Mouse (Mus musculus) brain, adult 2 months (tissue): ENCODE results near the gene Sohlh1.
"Not testable (repeated sequence)": the region's sequence is repeated elsewhere in the genome, so short reads cannot be mapped to it uniquely, and the experiment has no call there.

Experiments
- DNase-seq: peaks from one replicate; pipeline ENCODE4 v3.0.0; 2011; ENCODE audit warnings: low read depth, low spot score

The Sohlh1 gene

DNA sequence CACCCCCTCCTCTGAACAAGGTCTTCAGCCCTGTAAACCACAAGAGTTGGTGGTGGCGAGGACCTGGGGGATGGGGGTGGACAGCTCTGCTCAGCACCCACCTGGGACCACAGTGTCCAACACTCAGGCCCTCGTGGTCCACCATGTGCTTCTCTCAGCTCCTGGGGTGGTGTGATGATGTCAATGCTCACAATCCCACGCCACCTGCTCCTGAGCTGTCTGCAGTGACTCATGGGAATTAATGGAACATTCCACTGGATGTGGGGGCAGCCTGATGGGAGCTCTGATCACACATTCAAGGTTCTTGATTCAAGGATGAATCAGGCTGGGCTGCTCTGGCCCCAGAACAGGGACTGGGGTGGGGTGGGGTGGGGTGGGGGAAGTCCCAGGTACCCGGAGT, 4.9 kb downstream of the Sohlh1 start:
- DNase-seq = peak; percentile 89

DNA sequence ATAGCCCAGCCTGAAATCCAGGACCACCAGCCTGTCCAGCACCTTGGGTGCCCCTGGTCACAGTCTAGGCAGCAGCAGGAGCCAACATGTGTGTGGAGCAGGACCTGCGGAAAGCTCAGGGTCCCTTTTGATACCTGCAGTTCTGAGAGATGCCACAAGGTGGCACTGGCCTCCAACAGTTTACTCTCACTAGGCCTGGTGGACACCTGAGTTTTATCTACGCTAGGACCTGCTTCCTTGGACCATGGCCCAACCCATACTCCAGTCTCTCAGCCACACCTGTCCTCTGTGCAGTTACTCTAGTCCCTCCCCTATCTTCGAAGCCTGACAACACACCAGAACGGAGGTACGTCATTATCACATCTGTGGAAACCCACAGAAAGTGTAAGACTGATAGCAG, 10.8 kb downstream of the Sohlh1 start:
- DNase-seq = peak; percentile 87

DNA sequence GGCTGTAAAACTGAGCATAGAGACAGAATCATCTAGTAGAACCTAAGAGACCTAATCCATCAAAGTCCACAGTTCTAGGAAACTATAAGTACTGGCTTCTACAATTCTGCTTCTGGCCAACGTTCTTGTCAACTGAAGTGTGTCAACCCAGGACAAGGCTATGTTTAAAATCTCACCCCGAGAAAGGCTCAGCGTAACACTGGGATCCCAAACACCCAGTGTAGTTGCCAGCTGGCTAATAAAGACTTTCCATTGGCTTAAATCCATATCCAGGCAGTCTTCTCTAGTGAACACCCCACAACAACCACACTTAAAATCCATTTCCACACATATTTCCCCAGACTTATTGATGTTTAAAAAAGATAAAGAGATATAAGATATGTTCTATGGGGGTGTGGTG, 16.3 kb downstream of the Sohlh1 start:
- no peak for DNase-seq

DNA sequence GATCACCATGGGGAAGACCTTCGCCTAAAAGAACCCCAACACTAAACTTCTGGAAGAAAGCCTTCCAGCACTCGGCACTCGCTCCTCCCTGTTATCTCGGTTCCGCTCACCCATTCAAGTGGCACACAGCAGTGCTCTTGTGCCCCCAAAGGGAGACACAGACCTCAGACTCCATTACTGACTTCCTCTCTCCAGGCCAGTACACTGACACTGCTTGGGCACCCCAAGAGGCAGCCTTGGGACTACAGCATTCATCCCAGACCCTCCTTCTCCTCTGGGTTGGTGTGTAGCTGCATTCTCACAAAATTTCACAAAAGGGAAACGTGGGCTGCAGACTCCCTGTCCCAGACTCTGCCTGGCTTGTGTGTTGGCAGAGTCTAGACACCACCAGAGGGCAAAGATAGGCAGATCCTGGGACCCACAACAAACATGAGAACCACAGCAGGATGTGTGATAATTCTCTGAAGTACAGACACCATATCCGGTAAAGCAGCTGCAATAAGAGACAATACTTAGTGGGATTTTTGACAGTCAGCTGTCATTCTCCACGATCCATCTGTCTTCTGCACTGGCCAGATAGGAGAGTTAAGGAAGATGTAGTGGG, 18.6 kb downstream of the Sohlh1 start:
- no peak for DNase-seq

DNA sequence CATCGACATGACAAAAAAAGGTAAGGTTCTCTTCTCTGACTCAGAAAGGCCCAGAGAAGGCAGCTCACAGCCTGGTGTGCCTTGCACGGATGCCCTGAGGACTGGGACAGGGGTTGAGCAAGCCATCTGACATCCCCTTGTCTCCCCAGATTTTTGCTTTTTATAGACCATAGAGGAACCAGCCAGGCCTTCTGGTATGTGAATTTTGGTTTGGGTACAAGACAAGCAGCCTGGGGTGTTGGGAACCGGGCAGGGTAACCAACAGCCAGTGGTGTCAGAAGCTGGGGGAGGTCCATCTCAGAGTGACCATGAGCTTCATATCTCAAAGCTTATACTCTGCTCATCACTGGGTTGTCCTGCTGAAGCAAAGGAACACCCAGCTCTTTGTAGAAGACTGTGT, 22.3 kb downstream of the Sohlh1 start:
- no peak for DNase-seq

DNA sequence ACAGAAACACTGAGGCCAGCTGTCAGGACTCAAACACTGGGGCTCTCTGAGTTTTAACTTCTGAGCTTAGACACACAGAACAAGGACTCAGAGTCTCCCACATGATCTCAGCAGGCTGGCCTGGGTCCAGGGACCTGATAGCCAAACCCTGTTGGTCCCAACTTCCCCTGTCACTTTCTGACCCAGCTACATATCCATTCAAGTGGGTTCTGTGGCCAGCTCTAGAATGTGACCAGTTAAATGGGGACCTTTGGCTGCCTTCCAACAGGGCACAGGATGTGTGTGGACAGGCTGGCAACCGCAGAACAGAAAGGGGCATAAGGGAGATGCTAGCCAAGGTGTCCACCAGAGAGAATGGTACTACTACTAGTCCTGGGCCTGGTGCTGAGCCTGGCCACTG, 24.2 kb downstream of the Sohlh1 start, which contains the start of gene Lcn9:
Gene Lcn9, plus strand, starts transcription at position 348 of the 400 bp plus-strand sequence.
- peak; percentile 77 for DNase-seq

DNA sequence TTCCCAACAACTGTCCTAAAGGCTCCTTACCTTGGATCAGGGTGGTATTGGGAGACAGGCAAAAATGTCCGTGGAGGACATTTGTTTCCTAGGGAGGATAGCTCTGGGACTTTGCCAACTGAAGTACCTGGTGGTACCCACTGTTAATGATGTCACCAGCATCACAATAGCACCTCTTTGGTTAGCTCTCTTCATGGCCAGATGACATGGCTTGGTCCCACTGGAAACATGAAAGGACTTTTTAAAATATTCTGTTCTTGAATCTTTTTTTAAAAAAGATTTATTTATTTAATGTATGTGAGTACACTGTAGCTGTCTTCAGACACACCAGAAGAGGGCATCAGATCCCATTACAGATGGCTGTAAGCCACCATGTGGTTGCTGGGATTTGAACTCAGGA, 31.3 kb downstream of the Sohlh1 start, which contains the start of gene Glt6d1:
Gene Glt6d1, minus strand, starts transcription at position 101 of the 400 bp plus-strand sequence.
- not testable (repeated sequence) for DNase-seq

DNA sequence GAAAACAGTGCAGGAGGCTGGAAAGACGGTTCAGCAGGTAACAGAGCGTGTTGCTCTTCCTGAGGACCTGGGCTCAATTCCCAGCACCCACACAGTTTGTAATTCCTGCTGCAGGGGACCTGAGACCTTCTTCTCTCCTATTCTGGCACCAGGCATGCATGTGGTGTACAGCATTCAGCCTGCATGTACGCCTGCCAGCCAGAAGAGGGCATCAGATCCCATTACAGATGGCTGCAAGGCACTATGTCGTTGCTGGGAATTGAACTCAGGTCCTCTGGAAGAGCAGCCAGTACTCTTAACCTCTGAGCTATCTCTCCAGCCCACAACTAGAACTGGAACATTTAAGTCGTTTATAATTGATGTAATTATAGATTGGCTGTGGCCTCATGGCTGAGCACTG, 33.7 kb downstream of the Sohlh1 start:
- DNase-seq = no peak

DNA sequence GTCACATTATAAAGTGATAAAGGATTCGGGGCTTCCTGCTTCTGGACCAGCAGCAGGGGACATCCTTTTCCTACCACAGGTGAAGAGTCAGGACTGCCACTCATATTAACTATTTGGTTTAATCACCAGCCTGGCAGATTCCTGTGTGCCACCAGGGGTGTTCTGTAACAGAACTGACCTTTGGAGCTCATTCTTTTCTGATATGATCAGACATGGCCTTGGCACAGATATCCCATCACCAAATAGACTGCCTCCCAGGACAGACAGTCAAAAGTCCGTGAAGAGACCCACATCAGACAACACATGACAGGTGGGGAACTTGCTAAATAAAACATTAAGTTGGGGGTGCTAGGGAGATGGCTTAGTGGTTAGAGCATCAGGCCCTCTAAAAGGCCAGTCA, 35.3 kb downstream of the Sohlh1 start:
- no peak for DNase-seq

DNA sequence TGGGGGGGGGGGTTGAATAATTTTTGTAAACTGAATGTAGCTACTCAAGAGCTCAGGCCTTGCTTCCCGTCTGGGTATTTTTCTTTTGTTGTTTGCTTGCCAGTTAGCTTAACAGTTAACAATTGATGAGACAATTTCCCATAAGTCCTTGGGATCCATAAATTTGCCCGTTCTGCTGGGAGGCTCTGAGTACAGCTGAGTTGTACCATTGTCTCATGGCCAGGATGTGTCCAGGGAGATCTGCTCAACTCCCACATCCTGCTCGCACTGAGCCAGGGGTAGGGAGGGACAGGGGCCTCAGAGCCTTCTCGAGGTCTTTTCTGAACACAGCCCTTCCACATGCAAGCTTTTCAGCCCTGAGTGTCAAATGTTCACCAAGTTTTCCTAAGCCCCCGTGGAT, 49.0 kb downstream of the Sohlh1 start:
- peak; percentile 81 for DNase-seq

DNA sequence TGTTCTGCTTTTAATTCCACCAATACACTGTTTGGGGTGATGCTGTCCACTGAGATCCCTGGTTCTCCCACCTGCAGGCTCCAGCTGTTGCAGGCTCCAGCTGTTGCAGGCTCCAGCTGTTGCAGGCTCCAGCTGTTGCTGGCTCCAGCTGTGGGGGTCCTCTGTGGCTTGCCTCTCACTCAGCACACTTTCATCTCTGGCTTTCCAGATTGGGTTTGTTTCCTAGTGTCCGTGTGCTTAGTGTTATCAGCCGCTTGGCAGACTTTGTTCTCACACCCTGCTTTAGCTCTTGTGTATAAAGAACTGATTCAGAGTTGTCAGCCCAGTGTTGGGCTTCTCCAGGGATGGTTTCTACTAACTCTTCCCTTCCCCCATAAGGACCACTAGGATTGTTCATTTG, 49.4 kb downstream of the Sohlh1 start:
- peak; percentile 52 for DNase-seq
